ENCODE assay signal across 10 mouse cellular contexts in genomic region chr3:41531541-41531940, GRCm38 (mm10). TPM values are rescaled to one million over a fixed set of nuclear protein-coding genes. Genes with fewer than 3 reads are reported as not detected.
DNase-seq lines count a peak whose midpoint lies in the region; ATAC-seq and TF ChIP-seq lines count a peak whose summit lies in the region.
"Had no signal": no experiment of that assay in that cellular context is flagged by ENCODE, and none has a peak within 500 bp of the region (broad histone marks: within the 10 kb centered on the region; RNA-seq: fewer than 3 reads in every experiment).

No protein-coding gene starts in this region.

- TF ChIP-seq EP300 in heart, postnatal 0 days (IDR thresholded peaks at IDR 0.05; ENCODE audit: low read depth), result no peak

- peak; percentile 36; the same call in 1 of the 2 replicates for ATAC-seq in heart, postnatal 0 days (ENCODE audit: insufficient read depth, low read depth)
- no peak for ATAC-seq in heart, embryonic 12.5 days (ENCODE audit: insufficient number of reproducible peaks, low FRiP score)
- peak; percentile 52; the same call in 1 of the 2 replicates for ATAC-seq in lung, embryonic 15.5 days (ENCODE audit: borderline replicate concordance, extremely low read depth, low FRiP score, low TSS enrichment)
- ATAC-seq in stomach, embryonic 15.5 days (ENCODE audit: insufficient read depth, low FRiP score, low read depth), result no peak
- ATAC-seq: midbrain, embryonic 16.5 days had no signal

- DNase-seq in heart, postnatal 0 days (ENCODE audit: low spot score), result no peak
- no peak for DNase-seq in lung, postnatal 14 days
- DNase-seq in gastrocnemius, postnatal 14 days, result peak; percentile 60
- DNase-seq in adrenal gland, adult 8-10 months, result no peak
- DNase-seq: cerebellum, adult 11-12 months had no signal

- intact Hi-C loops in gastrocnemius, postnatal 14 days (cut with DNase I; ENCODE audit: low total_unique reads), result no loop called here

- no peaks in the 10 kb centered on the region for H3K27me3 ChIP-seq in heart, postnatal 0 days (ENCODE audit: control insufficient read depth, insufficient read depth, low read length)
- H3K27me3 ChIP-seq in heart, embryonic 12.5 days (replicated peaks), result no peaks in the 10 kb centered on the region
- no peaks in the 10 kb centered on the region for H3K27me3 ChIP-seq in lung, embryonic 15.5 days
- H3K27me3 ChIP-seq in stomach, embryonic 15.5 days (replicated peaks), result no peaks in the 10 kb centered on the region
- H3K27me3 ChIP-seq: neural tube, embryonic 13.5 days had no signal

- H3K9ac ChIP-seq in heart, postnatal 0 days (replicated peaks; ENCODE audit: low read depth, low read length), result no peak overlapping the region
- H3K9ac ChIP-seq in heart, embryonic 12.5 days, result no peak overlapping the region
- H3K9ac ChIP-seq in lung, embryonic 15.5 days, result no peak overlapping the region
- no peak overlapping the region for H3K9ac ChIP-seq in stomach, embryonic 15.5 days
- H3K9ac ChIP-seq: neural tube, embryonic 13.5 days had no signal

- TF ChIP-seq CTCF in heart, postnatal 0 days (IDR thresholded peaks at IDR 0.05; ENCODE audit: low read depth), result no peak

- H3K4me3 ChIP-seq in heart, postnatal 0 days (ENCODE audit: low read depth, low read length), result no peak overlapping the region
- no peak overlapping the region for H3K4me3 ChIP-seq in heart, embryonic 12.5 days
- no peak overlapping the region for H3K4me3 ChIP-seq in lung, embryonic 15.5 days
- H3K4me3 ChIP-seq in stomach, embryonic 15.5 days (replicated peaks), result no peak overlapping the region
- H3K4me3 ChIP-seq: neural tube, embryonic 13.5 days had no signal

- H3K27ac ChIP-seq in heart, postnatal 0 days (ENCODE audit: low read depth), result no peak overlapping the region
- no peak overlapping the region for H3K27ac ChIP-seq in heart, embryonic 12.5 days (ENCODE audit: poor library complexity, severe bottlenecking)
- H3K27ac ChIP-seq in lung, embryonic 15.5 days, result no peak overlapping the region
- no peak overlapping the region for H3K27ac ChIP-seq in stomach, embryonic 15.5 days
- H3K27ac ChIP-seq: neural tube, embryonic 13.5 days had no signal

- H3K4me1 ChIP-seq in heart, postnatal 0 days (ENCODE audit: control insufficient read depth, insufficient read depth), result no peaks in the 10 kb centered on the region
- peaks cover 11% of the 10 kb centered on the region; the same call in 1 of the 2 replicates for H3K4me1 ChIP-seq in heart, embryonic 12.5 days (replicated peaks)
- peaks cover 12% of the 10 kb centered on the region for H3K4me1 ChIP-seq in lung, embryonic 15.5 days
- H3K4me1 ChIP-seq in stomach, embryonic 15.5 days, result peaks cover 4% of the 10 kb centered on the region; the same call in 1 of the 2 replicates
- H3K4me1 ChIP-seq: neural tube, embryonic 13.5 days had no signal

- WGBS in heart, postnatal 0 days, result 16% methylated on average over 8 of the region's 8 CpGs
- WGBS in heart, embryonic 12.5 days, result 31% methylated on average over 8 of the region's 8 CpGs
- 11% methylated on average over 8 of the region's 8 CpGs for WGBS in lung, embryonic 15.5 days
- WGBS in stomach, embryonic 15.5 days, result 18% methylated on average over 8 of the region's 8 CpGs

- no peak overlapping the region for H3K4me2 ChIP-seq in heart, postnatal 0 days (ENCODE audit: low read depth, low read length)
- no peak overlapping the region for H3K4me2 ChIP-seq in heart, embryonic 12.5 days
- no peak overlapping the region for H3K4me2 ChIP-seq in lung, embryonic 15.5 days
- H3K4me2 ChIP-seq in stomach, embryonic 15.5 days, result peak overlapping the region; percentile 32; the same call in 1 of the 2 replicates
- H3K4me2 ChIP-seq: neural tube, embryonic 13.5 days had no signal

- no peaks in the 10 kb centered on the region for H3K9me3 ChIP-seq in heart, postnatal 0 days (replicated peaks; ENCODE audit: control insufficient read depth, low read length)
- H3K9me3 ChIP-seq in heart, embryonic 12.5 days (replicated peaks), result no peaks in the 10 kb centered on the region
- H3K9me3 ChIP-seq in lung, embryonic 15.5 days, result no peaks in the 10 kb centered on the region
- no peaks in the 10 kb centered on the region for H3K9me3 ChIP-seq in stomach, embryonic 15.5 days
- H3K9me3 ChIP-seq: neural tube, embryonic 13.5 days had no signal

- no peaks in the 10 kb centered on the region for H3K36me3 ChIP-seq in heart, postnatal 0 days (replicated peaks; ENCODE audit: control insufficient read depth, insufficient read depth, low read length)
- H3K36me3 ChIP-seq in heart, embryonic 12.5 days, result no peaks in the 10 kb centered on the region
- no peaks in the 10 kb centered on the region for H3K36me3 ChIP-seq in lung, embryonic 15.5 days
- H3K36me3 ChIP-seq in stomach, embryonic 15.5 days, result no peaks in the 10 kb centered on the region
- H3K36me3 ChIP-seq: neural tube, embryonic 13.5 days had no signal

RNA-seq across cellular contexts. Expression of gene Jade1, which starts 24.0 kb away (rescaled TPM):
- total RNA-seq in heart, postnatal 0 days (2014; rRNA removed; ENCODE audit: low replicate concordance), result 14.5 and 16.8 TPM in 2 replicates
- polyA plus RNA-seq in heart, postnatal 0 days (2015; fragmentation: Nextera tagmentation; extraction: Ambion mirVana), result 12.6 and 13.9 TPM in 2 replicates
- 17.4 and 19.3 TPM in 2 replicates for polyA plus RNA-seq in heart, embryonic 12.5 days (2016; fragmentation: Nextera tagmentation; extraction: Ambion mirVana)
- polyA plus RNA-seq in lung, embryonic 15.5 days (2015; fragmentation: Nextera tagmentation; extraction: Ambion mirVana), result 10.9 and 11.0 TPM in 2 replicates
- 10 to 100 TPM; 16.4 to 22.3 TPM for total RNA-seq in gastrocnemius, postnatal 14 days (2021)
- 17.0 and 17.5 TPM in 2 replicates for polyA plus RNA-seq in stomach, embryonic 15.5 days (2015; fragmentation: Nextera tagmentation; extraction: Ambion mirVana)
- total RNA-seq in adrenal gland, adult 8-10 months (2022), result 10 to 100 TPM; 48.6 to 76.6 (median 55.3) TPM

Comparison
In these comparisons a context has a peak if more than half of its experiments do, and no peak if none do; other contexts are left out.
1. ATAC-seq: peak in heart, postnatal 0 days (single experiment) and lung, embryonic 15.5 days (single experiment); none in heart, embryonic 12.5 days (single experiment) and stomach, embryonic 15.5 days (single experiment).